10 mouse cellular contexts compared by ENCODE assay signal in the genomic region with DNA sequence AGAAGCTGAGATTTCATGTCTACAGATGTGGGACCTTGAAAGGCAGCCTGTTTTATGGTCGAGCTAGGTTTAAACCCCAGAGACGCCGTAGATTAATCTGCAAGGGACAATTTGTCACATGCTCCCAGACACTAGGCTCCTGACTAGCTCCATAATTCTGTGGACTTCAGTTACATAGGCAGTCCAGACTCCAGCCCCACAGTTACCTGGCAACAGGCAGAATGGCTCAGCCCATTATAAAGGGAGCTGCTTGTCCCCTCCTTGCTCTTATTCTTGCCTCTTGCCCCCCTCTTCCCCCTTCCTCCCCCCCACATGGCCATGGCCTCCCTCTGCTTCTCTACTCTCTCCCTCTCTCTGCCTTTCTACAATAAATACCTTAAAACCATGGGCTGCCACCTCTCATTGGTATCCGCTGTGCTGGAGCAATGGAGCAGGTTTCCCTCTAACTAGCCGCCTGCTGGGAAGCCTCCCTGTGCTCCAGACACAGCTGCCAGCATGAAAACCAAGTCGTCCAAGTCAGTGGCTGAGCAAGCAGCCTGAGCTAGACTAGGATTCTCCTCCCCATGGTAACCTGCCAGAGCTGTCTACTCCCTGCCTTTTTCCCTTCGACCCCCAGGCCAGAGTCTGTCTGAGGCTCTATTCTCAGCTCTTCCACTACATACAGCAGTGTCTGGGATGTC.
DNase-seq lines count a peak whose midpoint lies in the region; ATAC-seq lines count a peak whose summit lies in the region.
"Had no signal": no experiment of that assay in that cellular context is flagged by ENCODE, and none has a peak within 500 bp of the region (broad histone marks: within the 10 kb centered on the region; RNA-seq: fewer than 3 reads in every experiment).

No protein-coding gene starts in this region.

- no peaks in the 10 kb centered on the region for H3K36me3 ChIP-seq in midbrain, embryonic 14.5 days (ENCODE audit: control insufficient read depth, insufficient read depth, low read length)

- H3K27ac ChIP-seq in midbrain, embryonic 14.5 days (replicated peaks; ENCODE audit: low read depth, low read length) = no peak overlapping the region

- peak; percentile 2 for DNase-seq in embryo, embryonic 10.5 days (ENCODE audit: low spot score)
- no peak for DNase-seq in embryo, embryonic 10 days (ENCODE audit: low spot score)
- DNase-seq in cerebellum, adult 9-10 months = peak; percentile 30
- peak; percentile 13 for DNase-seq in gastrocnemius, postnatal 14 days
- peak; percentile 17 for DNase-seq in midbrain, embryonic 14.5 days
- DNase-seq in lung, postnatal 14 days = no peak
- DNase-seq in thymus, postnatal 10 days (ENCODE audit: low spot score in 2 of 2) = no peak
- no peak for DNase-seq in spleen, adult 18-20 months
- DNase-seq: heart, postnatal 10 days had no signal

- no peak overlapping the region for H3K9ac ChIP-seq in midbrain, embryonic 14.5 days (replicated peaks; ENCODE audit: low read length)

- 28% methylated on average over 7 of the region's 7 CpGs for WGBS in midbrain, embryonic 14.5 days

- H3K9me3 ChIP-seq in midbrain, embryonic 14.5 days (ENCODE audit: control insufficient read depth, low read length) = no peaks in the 10 kb centered on the region

- peak; percentile 40; the same call in 1 of the 2 replicates for ATAC-seq in midbrain, embryonic 14.5 days (ENCODE audit: low FRiP score, low TSS enrichment)

- no peak overlapping the region for H3K4me3 ChIP-seq in midbrain, embryonic 14.5 days (replicated peaks; ENCODE audit: low read depth, low read length)
- H3K4me3 ChIP-seq: myocyte had no signal

- H3K4me1 ChIP-seq in midbrain, embryonic 14.5 days (ENCODE audit: control insufficient read depth, insufficient read depth, low read length) = no peaks in the 10 kb centered on the region

- H3K27me3 ChIP-seq in midbrain, embryonic 14.5 days (ENCODE audit: control insufficient read depth, insufficient read depth, low read length) = no peaks in the 10 kb centered on the region

- intact Hi-C loops in gastrocnemius, postnatal 14 days (cut with DNase I; ENCODE audit: low total_unique reads) = no loop called here

- H3K4me2 ChIP-seq in midbrain, embryonic 14.5 days (ENCODE audit: low read length) = no peak overlapping the region

Comparison
In these comparisons a context has a peak if more than half of its experiments do, and no peak if none do; other contexts are left out.
1. DNase-seq: peak in embryo, embryonic 10.5 days (single experiment), cerebellum, adult 9-10 months (single experiment), gastrocnemius, postnatal 14 days (single experiment) and midbrain, embryonic 14.5 days (single experiment); none in embryo, embryonic 10 days (single experiment), lung, postnatal 14 days (single experiment), thymus, postnatal 10 days (0 of 2) and spleen, adult 18-20 months (0 of 2).